Mouse (Mus musculus) liver, embryonic 12.5 days (tissue): Measurements from ENCODE around the gene Chil1. TPM values are rescaled to one million over a fixed set of nuclear protein-coding genes. Genes with fewer than 3 reads are reported as not detected.

ENCODE experiments used
- ATAC-seq: fragments of 200-750 bp; cut with Nextera tagmentation; 2 replicates; pipeline ENCODE4 v1.8.0; 2017; ENCODE audit warnings: moderate number of reproducible peaks, mild to moderate bottlenecking, moderate library complexity
- H3K27ac ChIP-seq: fragments of 300-500 bp; sonication (generic); 2 replicates; pipeline ENCODE4 v1.5.1; 2016; ENCODE audit warnings: mild to moderate bottlenecking
- H3K27me3 ChIP-seq: fragments of 300-500 bp; sonication (generic); replicated peaks from 2 replicates; pipeline ENCODE4 v1.6.1; 2016; ENCODE audit warnings: mild to moderate bottlenecking, moderate library complexity
- H3K36me3 ChIP-seq: fragments of 300-500 bp; sonication (generic); 2 replicates; pipeline ENCODE4 v1.6.1; 2016; ENCODE audit warnings: mild to moderate bottlenecking, moderate library complexity
- H3K4me1 ChIP-seq: fragments of 300-500 bp; sonication (generic); 2 replicates; pipeline ENCODE4 v1.6.1; 2016
- H3K4me2 ChIP-seq: fragments of 300-500 bp; sonication (generic); 2 replicates; pipeline ENCODE4 v1.6.1; 2016; ENCODE audit warnings: mild to moderate bottlenecking, moderate library complexity
- H3K4me3 ChIP-seq: fragments of 300-500 bp; sonication (generic); 2 replicates; pipeline ENCODE4 v1.5.1; 2016; ENCODE audit warnings: mild to moderate bottlenecking, moderate library complexity
- H3K9ac ChIP-seq: fragments of 300-500 bp; sonication (generic); 2 replicates; pipeline ENCODE4 v1.6.1; 2016; ENCODE audit warnings: mild to moderate bottlenecking, moderate library complexity
- H3K9me3 ChIP-seq: fragments of 300-500 bp; sonication (generic); replicated peaks from 2 replicates; pipeline ENCODE4 v1.6.1; 2016; ENCODE audit warnings: mild to moderate bottlenecking, moderate library complexity
- WGBS: fragments of 180-500 bp; shearing (Covaris S2); methylation state at CpG from one replicate; pipeline ENCODE4 v1.1.7; 2016; ENCODE audit not compliant: insufficient replicate concordance; 5-methylcytosine and 5-hydroxymethylcytosine counted together
- polyA plus RNA-seq: library from polyadenylated mRNA; unstranded; fragments of >200 nt; fragmentation: Nextera tagmentation; extraction: Ambion mirVana; gene quantifications from 2 replicates; pipeline ENCODE4 v1.2.1, GENCODE M21; 2016

Chil1 gene
- polyA plus RNA-seq, 1 experiment from 2014 or later, result 1.5 TPM

GRCm38 (mm10) chr1:134196386-134196785 is 14.4 kb downstream of the Chil1 start:
- no peak overlapping the region for H3K4me2 ChIP-seq
- WGBS, result 39% methylated on average over 4 of the region's 4 CpGs
- peaks cover 60% of the 10 kb centered on the region for H3K27me3 ChIP-seq
- H3K4me3 ChIP-seq, result no peak overlapping the region
- no peaks in the 10 kb centered on the region for H3K9me3 ChIP-seq
- H3K36me3 ChIP-seq, result no peaks in the 10 kb centered on the region
- no peak overlapping the region for H3K27ac ChIP-seq
- no peak overlapping the region for H3K9ac ChIP-seq
- peaks cover 18% of the 10 kb centered on the region for H3K4me1 ChIP-seq
- ATAC-seq, result no peak

DNA sequence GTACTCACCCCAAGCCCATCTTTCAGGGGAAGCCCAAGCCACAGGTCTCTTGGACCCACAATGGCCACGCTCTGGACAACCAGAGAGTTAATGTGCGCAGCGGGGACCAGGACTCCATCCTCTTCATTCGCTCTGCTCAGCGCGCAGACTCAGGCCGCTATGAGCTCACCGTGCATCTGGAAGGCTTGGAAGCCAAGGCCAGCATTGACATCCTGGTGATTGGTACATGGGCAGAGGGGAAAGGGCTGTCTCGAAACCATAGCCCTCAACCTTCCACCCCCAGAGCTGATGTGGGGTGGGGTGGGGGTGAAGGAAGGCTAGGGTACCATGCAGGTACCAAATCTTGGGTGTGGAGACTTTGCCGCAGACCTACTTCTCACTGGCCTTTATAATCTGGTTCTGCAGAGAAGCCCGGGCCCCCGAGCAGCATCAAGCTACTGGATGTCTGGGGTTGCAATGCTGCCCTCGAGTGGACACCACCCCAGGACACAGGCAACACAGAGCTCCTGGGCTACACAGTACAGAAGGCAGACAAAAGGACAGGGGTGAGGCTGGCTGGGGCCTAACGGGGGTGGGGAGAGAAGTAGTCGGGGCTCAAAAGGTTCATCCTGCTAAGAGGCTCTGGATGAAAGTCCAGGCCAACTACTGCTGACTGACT is 15.5 kb downstream of the Chil1 start:
- Histone ChIP-seq H3K4me3 (no peak overlapping the region), H3K9me3 (no peaks in the 10 kb centered on the region), H3K27ac (no peak overlapping the region), H3K27me3 (peaks cover 52% of the 10 kb centered on the region), H3K4me1 (peaks cover 18% of the 10 kb centered on the region), H3K9ac (no peak overlapping the region), H3K36me3 (no peaks in the 10 kb centered on the region), H3K4me2 (no peak overlapping the region)
- 72% methylated on average over 15 of the region's 15 CpGs for WGBS
- no peak for ATAC-seq

GRCm38 (mm10) chr1:134198197-134198995 is 16.4 kb downstream of the Chil1 start:
- Histone ChIP-seq H3K4me1 (peaks cover 18% of the 10 kb centered on the region), H3K4me2 (no peak overlapping the region), H3K9ac (no peak overlapping the region), H3K36me3 (no peaks in the 10 kb centered on the region), H3K27me3 (peaks cover 48% of the 10 kb centered on the region), H3K9me3 (no peaks in the 10 kb centered on the region), H3K4me3 (no peak overlapping the region), H3K27ac (no peak overlapping the region)
- no peak for ATAC-seq
- 70% methylated on average over 12 of the region's 12 CpGs for WGBS

DNA sequence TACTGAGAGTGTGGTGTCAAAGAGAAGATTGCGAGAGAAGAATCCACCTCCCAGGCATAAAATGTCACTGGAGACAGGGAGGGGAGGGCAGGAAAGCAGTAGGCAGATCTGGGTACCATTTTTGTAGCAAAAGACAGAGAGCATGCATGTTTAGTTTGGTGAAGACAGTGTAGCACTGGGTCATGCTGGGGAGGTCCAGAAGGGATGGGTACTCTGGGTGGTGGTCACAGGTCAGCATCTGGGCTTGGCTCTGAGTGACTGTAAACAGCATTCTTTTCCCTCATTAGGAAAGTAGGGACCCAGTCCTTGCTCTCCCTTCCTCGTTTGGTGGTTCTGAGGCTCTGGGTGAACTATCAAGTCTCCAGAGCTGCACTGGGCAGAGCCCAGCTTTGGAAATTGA is 18.5 kb downstream of the Chil1 start:
- Histone ChIP-seq H3K4me2 (no peak overlapping the region), H3K9ac (no peak overlapping the region), H3K4me1 (peaks cover 15% of the 10 kb centered on the region), H3K36me3 (no peaks in the 10 kb centered on the region), H3K27me3 (peaks cover 36% of the 10 kb centered on the region; the same call in 1 of the 2 replicates), H3K4me3 (no peak overlapping the region), H3K27ac (no peak overlapping the region), H3K9me3 (no peaks in the 10 kb centered on the region)
- no peak for ATAC-seq
- 45% methylated on average over 2 of the region's 2 CpGs for WGBS

GRCm38 (mm10) chr1:134200998-134201686 is 19.2 kb downstream of the Chil1 start:
- WGBS, result 67% methylated on average over 6 of the region's 6 CpGs
- peaks cover 15% of the 10 kb centered on the region for H3K4me1 ChIP-seq

DNA sequence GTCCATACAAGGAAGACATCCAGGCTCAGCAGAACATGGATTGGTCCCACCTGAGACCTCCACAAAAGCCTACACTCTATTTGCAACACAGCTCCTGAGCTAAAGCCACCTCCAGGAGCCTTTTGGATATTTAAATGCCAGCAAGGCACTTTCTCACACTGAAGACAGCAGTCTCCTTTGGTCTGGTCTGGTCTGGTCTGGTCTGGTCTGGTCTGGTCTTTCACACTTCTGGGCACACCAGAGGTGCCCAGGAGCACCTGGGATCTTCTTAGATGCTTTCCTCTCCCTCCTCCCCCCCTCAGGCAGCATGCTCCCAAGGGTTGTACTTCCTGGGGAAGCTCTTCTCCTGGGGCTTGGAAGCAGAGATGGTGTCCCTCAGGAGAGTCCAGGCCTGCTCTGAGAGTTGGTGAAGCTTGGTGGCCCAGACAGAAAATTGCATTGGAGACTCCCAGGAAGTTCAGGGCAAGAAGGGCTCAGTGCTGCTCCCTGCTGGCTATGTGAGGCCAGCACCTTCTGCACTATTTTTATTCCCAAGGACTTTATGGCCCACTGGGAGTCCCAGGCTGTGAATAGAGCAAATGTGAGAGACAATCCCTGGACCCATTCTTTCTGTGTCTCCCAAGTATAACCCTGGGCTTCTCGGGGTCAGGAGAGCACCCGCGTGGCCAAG is 19.9 kb downstream of the Chil1 start:
- Histone ChIP-seq H3K4me2 (no peak overlapping the region), H3K4me1 (peaks cover 19% of the 10 kb centered on the region), H3K4me3 (no peak overlapping the region), H3K36me3 (no peaks in the 10 kb centered on the region), H3K9ac (no peak overlapping the region), H3K9me3 (no peaks in the 10 kb centered on the region), H3K27ac (no peak overlapping the region), H3K27me3 (peaks cover 28% of the 10 kb centered on the region; the same call in 1 of the 2 replicates)
- ATAC-seq, result no peak
- 39% methylated on average over 3 of the region's 3 CpGs for WGBS

More at GRCm38 (mm10) chr1:134200998-134201686, 19.2 kb downstream of the Chil1 start:
- Histone ChIP-seq H3K36me3 (no peaks in the 10 kb centered on the region), H3K4me3 (no peak overlapping the region), H3K9me3 (no peaks in the 10 kb centered on the region), H3K27ac (no peak overlapping the region), H3K27me3 (peaks cover 35% of the 10 kb centered on the region; the same call in 1 of the 2 replicates), H3K4me2 (no peak overlapping the region), H3K9ac (no peak overlapping the region)
- ATAC-seq, result no peak

DNA sequence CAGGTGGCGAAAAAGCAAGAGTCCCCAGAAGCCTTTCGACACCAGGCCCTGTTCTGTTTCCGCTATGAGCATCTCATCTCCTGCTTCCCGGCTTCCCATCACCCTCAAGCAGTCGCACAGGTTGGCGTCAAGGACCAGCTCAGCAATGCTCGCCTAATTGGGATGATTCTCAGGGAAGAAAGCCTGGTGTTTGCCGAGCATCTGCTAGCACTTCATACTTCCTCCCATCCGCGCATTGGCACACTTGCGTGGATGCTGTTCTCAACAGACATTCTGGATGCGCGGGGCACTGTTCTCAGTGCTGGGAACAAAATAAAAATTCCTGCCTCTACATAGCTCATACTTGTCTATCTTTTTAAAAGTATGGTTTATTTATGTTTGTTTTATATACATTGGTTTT is 22.3 kb downstream of the Chil1 start:
- Histone ChIP-seq H3K27ac (no peak overlapping the region), H3K9ac (no peak overlapping the region)

GRCm38 (mm10) chr1:134205296-134206018 is 23.5 kb downstream of the Chil1 start:
- peak overlapping the region; percentile 33 for H3K4me2 ChIP-seq
- no peaks in the 10 kb centered on the region for H3K36me3 ChIP-seq
- H3K4me1 ChIP-seq, result peaks cover 23% of the 10 kb centered on the region
- no peak overlapping the region for H3K9ac ChIP-seq
- no peaks in the 10 kb centered on the region for H3K9me3 ChIP-seq
- peaks cover 5% of the 10 kb centered on the region for H3K27me3 ChIP-seq
- 7% methylated on average over 9 of the region's 9 CpGs for WGBS
- ATAC-seq, result peak; percentile 76
- H3K4me3 ChIP-seq, result no peak overlapping the region
- 0 out of 2 replicates have a peak overlapping the region, but pooled peaks have one; percentile 33 for H3K27ac ChIP-seq

More for the DNA sequence above, 22.3 kb downstream of the Chil1 start:
- WGBS, result 85% methylated on average over 13 of the region's 13 CpGs
- ATAC-seq, result no peak
- Histone ChIP-seq H3K9me3 (no peaks in the 10 kb centered on the region), H3K4me2 (no peak overlapping the region), H3K36me3 (no peaks in the 10 kb centered on the region), H3K4me3 (no peak overlapping the region), H3K27me3 (peaks cover 14% of the 10 kb centered on the region; the same call in 1 of the 2 replicates), H3K4me1 (peaks cover 23% of the 10 kb centered on the region)

GRCm38 (mm10) chr1:134206085-134206484 is 24.1 kb downstream of the Chil1 start:
- Histone ChIP-seq H3K4me3 (no peak overlapping the region), H3K9me3 (no peaks in the 10 kb centered on the region), H3K27ac (no peak overlapping the region), H3K9ac (no peak overlapping the region), H3K4me1 (peaks cover 27% of the 10 kb centered on the region), H3K27me3 (peaks cover 11% of the 10 kb centered on the region), H3K36me3 (no peaks in the 10 kb centered on the region), H3K4me2 (peak overlapping the region; percentile 33)
- ATAC-seq, result peak; percentile 66; the same call in 1 of the 2 replicates
- 20% methylated on average over 5 of the region's 5 CpGs for WGBS

DNA sequence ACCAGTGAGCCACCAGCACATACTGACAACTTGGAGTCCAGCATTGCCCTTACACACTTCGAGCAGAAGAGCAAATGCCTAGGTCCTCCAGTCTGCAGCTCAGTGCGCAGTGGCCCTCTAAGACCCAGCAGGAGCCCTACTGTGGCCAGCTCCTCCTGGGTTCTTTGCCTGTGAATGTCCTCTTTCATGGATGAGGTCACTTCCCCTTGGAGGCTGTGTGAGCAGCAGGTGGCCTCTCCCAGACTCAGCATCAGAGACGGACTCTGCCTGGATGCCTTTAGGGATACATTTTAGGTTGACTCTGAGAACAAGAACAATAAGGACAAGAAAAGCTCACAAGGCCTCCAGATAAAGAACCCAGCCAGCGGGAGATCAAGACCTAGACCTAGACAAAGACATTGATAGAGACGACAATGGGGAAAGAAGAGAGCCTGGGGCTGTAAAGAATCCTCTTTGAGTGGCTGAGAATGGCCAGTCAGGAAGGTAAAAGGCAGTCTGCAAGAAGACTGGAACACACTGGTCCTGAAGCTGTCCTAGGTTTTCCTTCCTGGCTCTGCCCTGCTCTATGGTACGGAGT is 28.3 kb downstream of the Chil1 start:
- Histone ChIP-seq H3K4me3 (no peak overlapping the region), H3K36me3 (no peaks in the 10 kb centered on the region), H3K27me3 (peaks cover 25% of the 10 kb centered on the region), H3K9me3 (no peaks in the 10 kb centered on the region), H3K9ac (no peak overlapping the region), H3K4me2 (no peak overlapping the region), H3K4me1 (peaks cover 44% of the 10 kb centered on the region), H3K27ac (no peak overlapping the region)
- WGBS, result 54% methylated on average over 6 of the region's 6 CpGs
- no peak for ATAC-seq

- Histone ChIP-seq H3K27me3 (peaks cover 32% of the 10 kb centered on the region), H3K27ac (no peak overlapping the region), H3K36me3 (no peaks in the 10 kb centered on the region), H3K4me2 (no peak overlapping the region), H3K4me1 (peaks cover 41% of the 10 kb centered on the region), H3K9me3 (no peaks in the 10 kb centered on the region), H3K4me3 (no peak overlapping the region), H3K9ac (no peak overlapping the region)
- 36% methylated on average over 6 of the region's 6 CpGs for WGBS
- ATAC-seq, result no peak
These were observed 29.1 kb downstream of the Chil1 start for GRCm38 (mm10) chr1:134211043-134211442.
